Mouse (Mus musculus): Measurements from ENCODE around the gene Gm16368.
"Not testable (repeated sequence)": the region's sequence is repeated elsewhere in the genome, so short reads cannot be mapped to it uniquely, and the experiment has no call there.

The Gm16368 gene

GRCm38 (mm10) chr12:88083397-88083796, at the start of gene Gm16368:
Gene Gm16368, plus strand, starts transcription at chr12:88083697.
- DNase-seq, result not testable (repeated sequence)

- not testable (repeated sequence) for DNase-seq
Measured at GRCm38 (mm10) chr12:88039062-88039461, 44.4 kb upstream of the Gm16368 start.

GRCm38 (mm10) chr12:88039703-88040102, 43.8 kb upstream of the Gm16368 start:
- DNase-seq, result not testable (repeated sequence)

- DNase-seq, result not testable (repeated sequence)
Measured at GRCm38 (mm10) chr12:88045226-88045625, 38.3 kb upstream of the Gm16368 start.

All from kidney, adult 11 months (tissue).